Mouse (Mus musculus): ENCODE measurements around the gene Mpg. TPM values are rescaled to one million over a fixed set of nuclear protein-coding genes. Genes with fewer than 3 reads are reported as not detected.
"Not testable (repeated sequence)": the region's sequence is repeated elsewhere in the genome, so short reads cannot be mapped to it uniquely, and the experiment has no call there.

Mpg gene
- polyA plus RNA-seq, 1 experiment from 2014 or later, result 34.2 TPM

GRCm38 (mm10) chr11:32194086-32194485, 32.2 kb upstream of the Mpg start:
- H3K4me3 ChIP-seq, result no peak overlapping the region
- no peak overlapping the region for H3K27ac ChIP-seq
- peaks cover 9% of the 10 kb centered on the region; the same call in 1 of the 2 replicates for H3K27me3 ChIP-seq (ENCODE audit: insufficient read depth, poor library complexity, severe bottlenecking)
- no peaks in the 10 kb centered on the region for H3K36me3 ChIP-seq
- no peaks in the 10 kb centered on the region for H3K9me3 ChIP-seq
- no peak for DNase-seq (ENCODE audit: low spot score)
- H3K4me1 ChIP-seq (replicated peaks), result peaks cover 54% of the 10 kb centered on the region
- WGBS, result 80% methylated on average over 10 of the region's 10 CpGs

DNA sequence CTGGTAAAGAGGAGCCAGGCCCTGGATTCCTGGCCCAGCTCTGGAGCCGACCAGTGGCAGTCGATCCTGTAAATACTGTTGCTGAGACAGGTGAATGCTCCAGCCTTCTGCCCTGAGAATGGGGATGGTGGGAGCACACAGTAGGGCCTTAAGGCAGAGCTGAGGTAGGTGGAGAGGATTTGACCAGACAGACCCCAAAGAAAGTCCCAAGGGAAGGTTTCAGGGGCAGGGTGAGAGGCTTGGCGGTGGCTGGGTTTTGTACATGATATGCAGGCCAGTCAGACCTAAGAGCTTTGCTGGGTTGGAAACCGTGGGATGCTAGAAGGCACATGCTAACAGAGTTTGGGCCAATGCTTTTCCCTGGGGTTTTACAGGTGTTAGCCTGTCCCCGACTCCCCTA, 31.7 kb upstream of the Mpg start:
- Histone ChIP-seq H3K4me3 (no peak overlapping the region), H3K27ac (no peak overlapping the region; the same call in 1 of the 2 replicates), H3K36me3 (no peaks in the 10 kb centered on the region), H3K9me3 (no peaks in the 10 kb centered on the region), H3K4me1 (replicated peaks) (peaks cover 57% of the 10 kb centered on the region), H3K27me3 (ENCODE audit: insufficient read depth, poor library complexity, severe bottlenecking) (peaks cover 9% of the 10 kb centered on the region; the same call in 1 of the 2 replicates)
- WGBS, result 83% methylated on average over 5 of the region's 5 CpGs
- no peak for DNase-seq (ENCODE audit: low spot score)

- no peak overlapping the region for H3K4me3 ChIP-seq
- peak overlapping the region; percentile 62 for H3K27ac ChIP-seq
- no peaks in the 10 kb centered on the region for H3K36me3 ChIP-seq
- peaks cover 43% of the 10 kb centered on the region for H3K4me1 ChIP-seq (replicated peaks)
- 18% methylated on average over 11 of the region's 11 CpGs for WGBS
- peak; percentile 25 for DNase-seq (ENCODE audit: low spot score)
- peaks cover 9% of the 10 kb centered on the region; the same call in 1 of the 2 replicates for H3K27me3 ChIP-seq (ENCODE audit: insufficient read depth, poor library complexity, severe bottlenecking)
- H3K9me3 ChIP-seq, result no peaks in the 10 kb centered on the region
Observed at GRCm38 (mm10) chr11:32195867-32196540, 30.3 kb upstream of the Mpg start.

DNA sequence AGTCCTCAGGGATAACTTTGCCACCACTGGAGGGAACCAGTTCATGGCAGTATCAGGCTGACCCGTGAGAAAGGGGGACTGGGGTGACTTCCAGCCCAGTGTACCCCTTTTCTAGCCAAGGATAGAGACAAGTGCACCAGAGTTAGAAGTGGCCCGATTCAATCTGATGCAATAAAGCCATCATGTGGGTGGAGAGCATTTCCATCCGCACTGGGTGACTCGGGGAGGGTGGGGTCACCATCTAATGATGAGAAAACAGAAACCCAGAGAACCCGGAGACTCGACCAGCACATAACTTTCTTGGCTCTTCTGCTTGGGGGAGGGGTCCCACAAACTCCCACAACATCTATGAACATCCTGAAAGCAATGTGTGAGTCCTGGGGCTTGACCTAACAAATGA, 29.6 kb upstream of the Mpg start:
- Histone ChIP-seq H3K9me3 (no peaks in the 10 kb centered on the region), H3K27me3 (ENCODE audit: insufficient read depth, poor library complexity, severe bottlenecking) (peaks cover 9% of the 10 kb centered on the region; the same call in 1 of the 2 replicates), H3K4me3 (no peak overlapping the region), H3K27ac (0 out of 2 replicates have a peak overlapping the region, but pooled peaks have one; percentile 62), H3K36me3 (no peaks in the 10 kb centered on the region), H3K4me1 (replicated peaks) (peaks cover 41% of the 10 kb centered on the region)
- 81% methylated on average over 6 of the region's 6 CpGs for WGBS
- no peak for DNase-seq (ENCODE audit: low spot score)

GRCm38 (mm10) chr11:32197766-32198165, 28.5 kb upstream of the Mpg start:
- Histone ChIP-seq H3K4me3 (no peak overlapping the region), H3K36me3 (no peaks in the 10 kb centered on the region), H3K9me3 (no peaks in the 10 kb centered on the region), H3K4me1 (replicated peaks) (peaks cover 41% of the 10 kb centered on the region), H3K27me3 (ENCODE audit: insufficient read depth, poor library complexity, severe bottlenecking) (peaks cover 9% of the 10 kb centered on the region; the same call in 1 of the 2 replicates), H3K27ac (no peak overlapping the region)
- WGBS, result 57% methylated on average over 3 of the region's 3 CpGs
- no peak for DNase-seq (ENCODE audit: low spot score)

DNA sequence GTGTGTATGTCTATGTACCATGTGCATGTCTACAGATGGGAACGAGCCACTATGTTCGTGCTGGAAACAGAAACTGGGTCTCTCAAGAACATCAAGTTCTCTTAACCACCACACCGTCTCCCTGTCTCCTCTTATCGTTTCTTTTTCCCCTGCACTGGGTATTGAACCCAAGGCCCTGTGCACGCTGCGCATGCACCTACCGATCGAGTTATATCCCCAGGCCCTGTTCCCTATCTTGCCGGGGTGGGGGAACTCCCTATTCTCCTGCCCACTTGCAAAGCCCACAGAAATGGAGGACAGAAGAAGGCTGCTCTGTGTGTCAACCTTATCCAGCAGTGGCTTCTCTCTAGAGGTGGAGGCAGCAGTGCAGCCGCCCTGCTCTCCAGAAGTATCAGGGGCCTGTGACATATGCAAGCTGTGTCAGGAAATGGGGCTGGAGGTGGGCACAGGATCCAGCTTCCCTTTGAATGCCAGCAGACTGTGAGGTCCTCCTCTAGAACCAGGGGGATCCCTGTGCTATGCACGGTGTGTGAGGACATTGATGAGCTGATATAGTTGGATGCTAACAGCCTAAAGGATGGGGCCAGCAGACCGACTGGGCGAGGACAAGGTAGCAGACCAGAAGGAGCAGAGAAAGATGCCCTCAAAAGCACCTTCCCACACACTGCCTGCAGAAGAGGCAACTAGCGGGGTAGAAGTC, 27.9 kb upstream of the Mpg start:
- DNase-seq (ENCODE audit: low spot score), result no peak
- 69% methylated on average over 14 of the region's 14 CpGs for WGBS
- H3K9me3 ChIP-seq, result no peaks in the 10 kb centered on the region
- H3K27me3 ChIP-seq (ENCODE audit: insufficient read depth, poor library complexity, severe bottlenecking), result peaks cover 9% of the 10 kb centered on the region; the same call in 1 of the 2 replicates
- no peak overlapping the region for H3K4me3 ChIP-seq
- peaks cover 38% of the 10 kb centered on the region for H3K4me1 ChIP-seq (replicated peaks)
- H3K36me3 ChIP-seq, result no peaks in the 10 kb centered on the region
- no peak overlapping the region for H3K27ac ChIP-seq

GRCm38 (mm10) chr11:32199230-32199629, 27.1 kb upstream of the Mpg start:
- no peak for DNase-seq (ENCODE audit: low spot score)
- no peaks in the 10 kb centered on the region for H3K9me3 ChIP-seq
- peaks cover 32% of the 10 kb centered on the region for H3K4me1 ChIP-seq (replicated peaks)
- H3K27me3 ChIP-seq (ENCODE audit: insufficient read depth, poor library complexity, severe bottlenecking), result peaks cover 13% of the 10 kb centered on the region; the same call in 1 of the 2 replicates
- no peak overlapping the region for H3K4me3 ChIP-seq
- 46% methylated on average over 6 of the region's 6 CpGs for WGBS
- no peaks in the 10 kb centered on the region for H3K36me3 ChIP-seq
- peak overlapping the region; percentile 16 for H3K27ac ChIP-seq

GRCm38 (mm10) chr11:32200075-32200601, 26.2 kb upstream of the Mpg start, which contains the start of gene Il9r:
TSS of gene Il9r (minus strand) at chr11:32200279.
- no peak within 1 kb of the TSS for H3K4me3 ChIP-seq
- peaks cover 32% of the 10 kb centered on the region for H3K4me1 ChIP-seq (replicated peaks)
- WGBS, result 71% methylated on average over 10 of the region's 10 CpGs
- peak within 1 kb of the TSS; percentile 16; the same call in 1 of the 2 replicates for H3K27ac ChIP-seq
- H3K27me3 ChIP-seq (ENCODE audit: insufficient read depth, poor library complexity, severe bottlenecking), result peaks cover 14% of the 10 kb centered on the region; the same call in 1 of the 2 replicates
- DNase-seq (ENCODE audit: low spot score), result no peak
- H3K9me3 ChIP-seq, result no peaks in the 10 kb centered on the region
- H3K36me3 ChIP-seq, result no peaks in the 10 kb centered on the region

DNA sequence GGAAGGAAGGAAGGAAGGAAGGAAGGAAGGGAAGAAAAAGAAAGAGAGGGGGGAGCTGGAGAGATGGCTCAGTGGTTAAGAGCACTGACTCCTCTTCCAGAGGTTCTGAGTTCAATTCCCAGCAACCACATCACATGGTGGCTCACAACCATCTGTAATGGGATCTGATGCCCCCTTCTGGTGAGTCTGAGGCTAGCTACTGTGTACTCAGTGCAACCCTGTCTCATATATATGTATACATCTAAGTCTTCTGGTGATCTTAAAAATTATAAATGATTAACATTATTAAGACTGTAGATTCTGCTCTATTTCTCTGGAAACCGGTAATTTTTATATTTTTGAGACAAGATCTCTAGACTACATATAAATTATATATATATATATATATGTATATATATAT, 25.3 kb upstream of the Mpg start:
- 54% methylated on average over 1 of the region's 1 CpGs for whole genome bisulfite sequencing
- Histone ChIP-seq H3K4me1 (replicated peaks) (peaks cover 29% of the 10 kb centered on the region), H3K27me3 (ENCODE audit: insufficient read depth, poor library complexity, severe bottlenecking) (peaks cover 14% of the 10 kb centered on the region; the same call in 1 of the 2 replicates)
- H3K27ac ChIP-seq; DNase-seq (ENCODE audit: low spot score); H3K36me3 ChIP-seq; H3K4me3 ChIP-seq; H3K9me3 ChIP-seq: not testable (repeated sequence)

GRCm38 (mm10) chr11:32201922-32202685, 24.2 kb upstream of the Mpg start:
- H3K9me3 ChIP-seq, result no peaks in the 10 kb centered on the region
- peaks cover 29% of the 10 kb centered on the region for H3K4me1 ChIP-seq (replicated peaks)
- 83% methylated on average over 11 of the region's 11 CpGs for WGBS
- no peak overlapping the region for H3K4me3 ChIP-seq
- no peak for DNase-seq (ENCODE audit: low spot score)
- peaks cover 5% of the 10 kb centered on the region; the same call in 1 of the 2 replicates for H3K36me3 ChIP-seq
- peaks cover 12% of the 10 kb centered on the region; the same call in 1 of the 2 replicates for H3K27me3 ChIP-seq (ENCODE audit: insufficient read depth, poor library complexity, severe bottlenecking)
- no peak overlapping the region for H3K27ac ChIP-seq

- peaks cover 36% of the 10 kb centered on the region for H3K36me3 ChIP-seq
- H3K9me3 ChIP-seq, result no peaks in the 10 kb centered on the region
- peak within 1 kb of the TSS; percentile 85 for H3K27ac ChIP-seq
- WGBS, result under 1% methylated on average over 52 of the region's 52 CpGs
- H3K4me1 ChIP-seq (replicated peaks), result peaks cover 20% of the 10 kb centered on the region
- peak; percentile 96 for DNase-seq (ENCODE audit: low spot score)
- peak within 1 kb of the TSS; percentile 78 for H3K4me3 ChIP-seq
- H3K27me3 ChIP-seq (ENCODE audit: insufficient read depth, poor library complexity, severe bottlenecking), result peaks cover 4% of the 10 kb centered on the region; the same call in 1 of the 2 replicates
Observed at GRCm38 (mm10) chr11:32205058-32205873, 21.0 kb upstream of the Mpg start, which contains the start of gene Snrnp25. TSS of gene Snrnp25 (plus strand) at chr11:32205415.

Measured in hindbrain, embryonic 10.5 days (tissue).